Mouse (Mus musculus) adrenal gland, adult 10 weeks (tissue): ENCODE results near the gene Ifna11. TPM values are rescaled to one million over a fixed set of nuclear protein-coding genes. Genes with fewer than 3 reads are reported as not detected.

Source experiments
- polyA plus RNA-seq: library from polyadenylated mRNA; stranded (reverse); fragments of 350-450 nt; fragmentation: Illumina TruSeq; extraction: RNeasy Lipid Tissue Mini Kit (QIAGEN cat#74804); gene quantifications from one replicate; pipeline ENCODE4 v1.2.3, GENCODE M21; 2014; ENCODE audit warnings: low read depth, low replicate concordance

The Ifna11 gene
- not detected for polyA plus RNA-seq

DNA sequence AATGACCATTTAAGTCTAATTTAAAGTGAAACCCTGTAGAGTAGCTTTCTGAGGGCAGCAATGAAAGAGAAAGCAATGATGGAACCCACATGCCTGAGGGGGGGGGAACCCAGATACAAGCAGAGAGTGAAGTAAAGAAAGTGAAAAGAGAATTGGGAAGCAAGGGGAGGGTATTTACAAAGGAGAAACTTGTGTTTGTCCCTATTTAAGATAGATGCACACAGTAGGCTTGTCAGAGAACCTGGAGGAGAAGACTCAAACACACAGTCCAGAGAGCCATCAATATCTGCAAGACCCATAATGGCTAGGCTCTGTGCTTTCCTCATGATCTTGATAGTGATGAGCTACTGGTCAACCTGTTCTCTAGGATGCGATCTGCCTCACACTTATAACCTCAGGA, at the start of gene Ifna11:
TSS of gene Ifna11 (plus strand) at position 301 of the 400 bp plus-strand sequence.

GRCm38 (mm10) chr4:88773534-88773933, 46.2 kb upstream of the Ifna11 start, which contains the start of gene Gm13290:
Gene Gm13290 (plus strand): TSS chr4:88773834.

DNA sequence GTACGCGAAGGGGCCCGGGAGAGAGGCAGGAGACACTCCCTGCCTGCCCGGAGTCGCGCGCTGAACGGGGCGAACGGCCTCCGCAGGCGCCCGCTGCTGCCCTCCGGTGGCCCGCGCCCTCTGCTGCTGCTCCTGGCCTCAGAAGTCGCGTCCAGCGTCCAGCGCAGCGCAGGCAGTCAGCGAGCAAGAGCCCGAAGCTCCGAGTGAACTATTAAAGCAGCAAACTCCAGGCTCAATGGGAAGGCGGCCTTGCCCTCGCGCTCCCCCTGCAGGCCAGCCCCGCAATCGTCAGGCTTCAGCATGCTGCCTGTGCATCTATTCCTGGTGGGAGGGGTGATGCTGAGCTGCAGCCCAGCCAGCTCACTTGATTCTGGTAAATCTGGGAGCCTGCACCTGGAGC, 43.1 kb upstream of the Ifna11 start, which contains the start of gene Gm13289:
TSS of gene Gm13289 (plus strand) at position 301 of the 400 bp plus-strand sequence.

GRCm38 (mm10) chr4:88779550-88779949, 40.2 kb upstream of the Ifna11 start, which contains the start of gene Gm13272:
Gene Gm13272 (plus strand): TSS chr4:88779850.

GRCm38 (mm10) chr4:88781831-88782230, 37.9 kb upstream of the Ifna11 start, which contains the start of gene Ifnz:
Gene Ifnz (plus strand): TSS chr4:88782131.

DNA sequence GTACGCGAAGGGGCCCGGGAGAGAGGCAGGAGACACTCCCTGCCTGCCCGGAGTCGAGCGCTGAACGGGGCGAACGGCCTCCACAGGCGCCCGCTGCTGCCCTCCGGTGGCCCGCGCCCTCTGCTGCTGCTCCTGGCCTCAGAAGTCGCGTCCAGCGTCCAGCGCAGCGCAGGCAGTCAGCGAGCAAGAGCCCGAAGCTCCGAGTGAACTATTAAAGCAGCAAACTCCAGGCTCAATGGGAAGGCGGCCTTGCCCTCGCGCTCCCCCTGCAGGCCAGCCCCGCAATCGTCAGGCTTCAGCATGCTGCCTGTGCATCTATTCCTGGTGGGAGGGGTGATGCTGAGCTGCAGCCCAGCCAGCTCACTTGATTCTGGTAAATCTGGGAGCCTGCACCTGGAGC, 34.4 kb upstream of the Ifna11 start, which contains the start of gene Gm13276:
TSS of gene Gm13276 (plus strand) at position 301 of the 400 bp plus-strand sequence.

GRCm38 (mm10) chr4:88788402-88788801, 31.4 kb upstream of the Ifna11 start, which contains the start of gene Gm13277:
Gene Gm13277 (plus strand): TSS chr4:88788632.

GRCm38 (mm10) chr4:88791250-88791649, 28.5 kb upstream of the Ifna11 start, which contains the start of gene Gm13278:
Gene Gm13278 (plus strand): TSS chr4:88791550.

DNA sequence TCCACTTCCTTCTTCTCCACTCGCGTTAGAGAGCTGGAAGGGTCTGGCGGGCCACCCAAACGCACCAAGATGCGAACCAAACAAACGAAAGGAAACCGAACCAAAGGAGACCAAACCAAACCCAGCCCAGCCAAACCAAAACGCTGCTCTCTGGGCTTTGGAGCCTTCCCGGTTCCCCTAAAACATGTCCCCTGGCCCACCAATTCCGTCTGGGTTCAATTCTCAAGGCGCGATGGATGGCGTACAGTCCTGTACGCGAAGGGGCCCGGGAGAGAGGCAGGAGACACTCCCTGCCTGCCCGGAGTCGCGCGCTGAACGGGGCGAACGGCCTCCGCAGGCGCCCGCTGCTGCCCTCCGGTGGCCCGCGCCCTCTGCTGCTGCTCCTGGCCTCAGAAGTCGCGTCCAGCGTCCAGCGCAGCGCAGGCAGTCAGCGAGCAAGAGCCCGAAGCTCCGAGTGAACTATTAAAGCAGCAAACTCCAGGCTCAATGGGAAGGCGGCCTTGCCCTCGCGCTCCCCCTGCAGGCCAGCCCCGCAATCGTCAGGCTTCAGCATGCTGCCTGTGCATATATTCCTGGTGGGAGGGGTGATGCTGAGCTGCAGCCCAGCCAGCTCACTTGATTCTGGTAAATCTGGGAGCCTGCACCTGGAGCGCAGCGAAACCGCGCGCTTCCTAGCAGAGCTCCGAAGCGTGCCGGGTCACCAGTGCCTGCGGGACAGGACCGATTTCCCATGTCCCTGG, 25.7 kb upstream of the Ifna11 start, which contains the start of gene Gm13275:
TSS of gene Gm13275 (plus strand) at position 552 of the 740 bp plus-strand sequence.

DNA sequence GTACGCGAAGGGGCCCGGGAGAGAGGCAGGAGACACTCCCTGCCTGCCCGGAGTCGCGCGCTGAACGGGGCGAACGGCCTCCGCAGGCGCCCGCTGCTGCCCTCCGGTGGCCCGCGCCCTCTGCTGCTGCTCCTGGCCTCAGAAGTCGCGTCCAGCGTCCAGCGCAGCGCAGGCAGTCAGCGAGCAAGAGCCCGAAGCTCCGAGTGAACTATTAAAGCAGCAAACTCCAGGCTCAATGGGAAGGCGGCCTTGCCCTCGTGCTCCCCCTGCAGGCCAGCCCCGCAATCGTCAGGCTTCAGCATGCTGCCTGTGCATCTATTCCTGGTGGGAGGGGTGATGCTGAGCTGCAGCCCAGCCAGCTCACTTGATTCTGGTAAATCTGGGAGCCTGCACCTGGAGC, 22.7 kb upstream of the Ifna11 start, which contains the start of gene Gm13279:
TSS of gene Gm13279 (plus strand) at position 301 of the 400 bp plus-strand sequence.

GRCm38 (mm10) chr4:88799365-88799764, 20.4 kb upstream of the Ifna11 start, which contains the start of gene Gm13285:
Gene Gm13285 (plus strand): TSS chr4:88799665.

GRCm38 (mm10) chr4:88802954-88803353, 16.8 kb upstream of the Ifna11 start, which contains the start of gene Gm13287:
Gene Gm13287 (plus strand): TSS chr4:88803254.

GRCm38 (mm10) chr4:88805231-88805630, 14.5 kb upstream of the Ifna11 start, which contains the start of gene Gm13288:
Gene Gm13288 (plus strand): TSS chr4:88805531.

DNA sequence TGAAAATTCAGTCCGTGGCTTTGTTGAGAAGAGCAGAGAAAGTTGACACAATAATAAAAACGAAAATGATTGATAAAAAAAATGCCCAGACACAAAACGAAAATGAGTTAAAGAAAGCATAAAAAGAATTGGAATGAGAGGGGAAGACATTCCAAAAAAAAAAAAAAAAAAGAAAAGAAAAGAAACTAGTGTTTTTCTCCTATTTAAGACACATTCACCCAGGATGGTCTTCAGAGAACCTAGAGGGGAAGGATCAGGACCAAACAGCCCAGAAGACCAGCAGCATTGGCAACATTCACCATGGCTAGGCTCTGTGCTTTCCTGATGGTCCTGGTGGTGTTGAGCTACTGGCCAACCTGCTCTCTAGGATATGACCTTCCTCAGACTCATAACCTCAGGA, 3.8 kb upstream of the Ifna11 start, which contains the start of gene Ifna7:
TSS of gene Ifna7 (plus strand) at position 301 of the 400 bp plus-strand sequence.

GRCm38 (mm10) chr4:88827116-88827515, 7.4 kb downstream of the Ifna11 start, which contains the start of gene Ifna6:
Gene Ifna6 (plus strand): TSS chr4:88827416.

GRCm38 (mm10) chr4:88835225-88835624, 15.5 kb downstream of the Ifna11 start, which contains the start of gene Ifna5:
Gene Ifna5 (plus strand): TSS chr4:88835525.

DNA sequence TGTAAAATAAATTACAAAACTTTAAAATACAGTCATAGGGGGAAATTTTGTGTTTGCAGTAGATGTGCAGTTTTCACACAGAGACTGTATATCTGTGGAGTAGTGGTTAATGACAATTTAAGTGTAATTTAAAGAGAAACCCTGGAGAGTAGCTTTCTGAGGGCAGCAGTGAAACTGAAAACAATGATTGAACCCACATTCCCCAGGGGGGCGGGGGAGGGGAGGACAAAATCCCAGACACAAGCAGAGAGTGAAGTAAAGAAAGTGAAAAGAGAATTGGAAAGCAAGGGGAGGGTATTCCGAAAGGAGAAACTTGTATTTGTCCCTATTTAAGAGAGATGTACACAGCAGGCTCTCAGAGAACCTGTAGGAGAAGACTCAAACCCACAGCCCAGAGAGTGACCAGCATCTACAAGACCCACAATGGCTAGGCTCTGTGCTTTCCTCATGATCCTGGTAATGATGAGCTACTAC, 21.7 kb downstream of the Ifna11 start, which contains the start of gene Ifna4:
TSS of gene Ifna4 (plus strand) at position 424 of the 474 bp plus-strand sequence.

DNA sequence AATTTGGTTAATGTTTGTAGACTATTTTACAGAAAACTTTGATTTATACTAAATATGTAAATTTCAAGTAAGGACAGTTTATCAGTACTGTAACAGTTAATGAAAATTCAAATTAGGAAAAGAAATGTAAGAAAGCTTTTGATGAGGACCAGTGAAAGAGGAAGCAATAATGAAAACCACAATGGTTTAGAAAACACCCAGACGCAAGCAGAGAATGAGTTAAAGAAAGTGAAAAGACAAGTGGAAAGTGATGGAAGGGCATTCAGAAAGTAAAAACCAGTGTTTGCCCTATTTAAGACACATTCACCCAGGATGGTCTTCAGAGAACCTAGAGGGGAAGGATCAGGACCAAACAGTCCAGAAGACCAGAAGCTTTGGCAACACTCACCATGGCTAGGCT, 29.9 kb downstream of the Ifna11 start, which contains the start of gene Ifna1:
TSS of gene Ifna1 (plus strand) at position 390 of the 400 bp plus-strand sequence.

Other genes with a start within 250 kb of the Ifna11 start
- not detected for gene Ifna14, start 248.2 kb upstream of the Ifna11 start, polyA plus RNA-seq
- gene Ifna9, start 227.6 kb upstream of the Ifna11 start, polyA plus RNA-seq: not detected
- not detected for gene Ifna12, start 216.6 kb upstream of the Ifna11 start, polyA plus RNA-seq
- not detected for gene C87499, start 185.5 kb upstream of the Ifna11 start, polyA plus RNA-seq
- gene Ifna13, start 175.5 kb upstream of the Ifna11 start, polyA plus RNA-seq: not detected
- not detected for gene Ifna16, start 143.0 kb upstream of the Ifna11 start, polyA plus RNA-seq
- not detected for gene Ifna2, start 136.0 kb upstream of the Ifna11 start, polyA plus RNA-seq
- gene Ifnab, start 128.6 kb upstream of the Ifna11 start, polyA plus RNA-seq: not detected
- gene Gm26566, start 98.2 kb upstream of the Ifna11 start, polyA plus RNA-seq: not detected
- 192 TPM for gene Klhl9, start 97.5 kb upstream of the Ifna11 start, polyA plus RNA-seq
- gene Gm13271, start 65.1 kb upstream of the Ifna11 start, polyA plus RNA-seq: not detected
- gene Gm13283, start 59.8 kb upstream of the Ifna11 start, polyA plus RNA-seq: not detected
- not detected for gene Gm13290, start 46.1 kb upstream of the Ifna11 start, polyA plus RNA-seq
- not detected for gene Gm13289, start 43.0 kb upstream of the Ifna11 start, polyA plus RNA-seq
- gene Gm13272, start 40.1 kb upstream of the Ifna11 start, polyA plus RNA-seq: not detected
- gene Ifnz, start 37.8 kb upstream of the Ifna11 start, polyA plus RNA-seq: not detected
- not detected for gene Gm13276, start 34.2 kb upstream of the Ifna11 start, polyA plus RNA-seq
- not detected for gene Gm13277, start 31.3 kb upstream of the Ifna11 start, polyA plus RNA-seq
- gene Gm13278, start 28.4 kb upstream of the Ifna11 start, polyA plus RNA-seq: not detected
- gene Gm13275, start 25.5 kb upstream of the Ifna11 start, polyA plus RNA-seq: not detected
- gene Gm13279, start 22.6 kb upstream of the Ifna11 start, polyA plus RNA-seq: not detected
- gene Gm13285, start 20.3 kb upstream of the Ifna11 start, polyA plus RNA-seq: not detected
- gene Gm13287, start 16.7 kb upstream of the Ifna11 start, polyA plus RNA-seq: not detected
- not detected for gene Gm13288, start 14.4 kb upstream of the Ifna11 start, polyA plus RNA-seq
- not detected for gene Ifna7, start 3.7 kb upstream of the Ifna11 start, polyA plus RNA-seq
- not detected for gene Ifna6, start 7.5 kb downstream of the Ifna11 start, polyA plus RNA-seq
- gene Ifna5, start 15.6 kb downstream of the Ifna11 start, polyA plus RNA-seq: not detected
- gene Ifna4, start 21.9 kb downstream of the Ifna11 start, polyA plus RNA-seq: not detected
- gene Ifna1, start 30.1 kb downstream of the Ifna11 start, polyA plus RNA-seq: not detected
- gene Ifne, start 60.2 kb downstream of the Ifna11 start, polyA plus RNA-seq: not detected